Mouse (Mus musculus): ENCODE results near the gene Dlat. TPM values are rescaled to one million over a fixed set of nuclear protein-coding genes. Genes with fewer than 3 reads are reported as not detected.

The Dlat gene
- polyA plus RNA-seq (2012; ENCODE audit: low replicate concordance) = 15.4 and 24.2 TPM in 2 replicates

DNA sequence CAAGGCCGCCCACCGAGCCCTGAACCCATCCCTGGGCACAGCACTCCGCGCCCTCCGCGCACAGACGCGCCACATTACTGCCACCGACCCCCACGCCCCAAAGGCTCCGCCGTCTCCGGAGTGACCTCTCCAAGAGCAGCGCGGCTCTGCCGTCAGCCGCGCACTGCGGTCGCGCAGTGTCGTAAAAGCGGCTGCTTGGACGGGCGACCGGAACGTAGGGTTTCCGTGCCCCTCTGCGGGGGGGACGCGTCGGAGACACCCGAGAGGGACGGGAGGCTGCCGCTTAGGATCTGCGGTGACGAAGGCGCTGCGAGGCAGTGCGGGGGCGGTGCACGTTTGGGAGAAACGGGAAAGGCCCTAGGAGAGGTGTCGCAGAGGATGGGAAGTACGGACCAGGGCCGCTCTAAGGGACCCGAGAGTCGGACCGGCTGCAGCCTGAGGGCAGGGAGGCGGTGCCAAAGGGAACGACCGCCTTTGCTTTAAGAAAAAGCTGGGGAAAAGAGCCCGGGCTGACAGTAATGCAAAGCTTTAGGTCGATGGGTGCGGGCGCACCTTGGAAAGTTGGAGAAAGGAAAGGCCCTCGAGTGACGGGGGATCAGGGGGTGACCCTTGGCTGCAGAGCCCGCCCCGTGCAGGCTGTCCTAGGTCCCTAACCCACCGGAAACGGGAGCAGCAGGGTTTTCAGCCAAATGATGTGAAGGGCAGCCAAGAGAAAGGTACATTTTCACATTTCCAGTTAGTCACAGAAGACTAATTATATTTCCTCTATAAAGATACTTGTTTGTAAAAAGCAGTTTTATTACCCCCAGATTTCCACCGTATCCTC, at the start of gene Dlat:
Dlat (minus strand) TSS at position 389 of the 826 bp plus-strand sequence.

DNA sequence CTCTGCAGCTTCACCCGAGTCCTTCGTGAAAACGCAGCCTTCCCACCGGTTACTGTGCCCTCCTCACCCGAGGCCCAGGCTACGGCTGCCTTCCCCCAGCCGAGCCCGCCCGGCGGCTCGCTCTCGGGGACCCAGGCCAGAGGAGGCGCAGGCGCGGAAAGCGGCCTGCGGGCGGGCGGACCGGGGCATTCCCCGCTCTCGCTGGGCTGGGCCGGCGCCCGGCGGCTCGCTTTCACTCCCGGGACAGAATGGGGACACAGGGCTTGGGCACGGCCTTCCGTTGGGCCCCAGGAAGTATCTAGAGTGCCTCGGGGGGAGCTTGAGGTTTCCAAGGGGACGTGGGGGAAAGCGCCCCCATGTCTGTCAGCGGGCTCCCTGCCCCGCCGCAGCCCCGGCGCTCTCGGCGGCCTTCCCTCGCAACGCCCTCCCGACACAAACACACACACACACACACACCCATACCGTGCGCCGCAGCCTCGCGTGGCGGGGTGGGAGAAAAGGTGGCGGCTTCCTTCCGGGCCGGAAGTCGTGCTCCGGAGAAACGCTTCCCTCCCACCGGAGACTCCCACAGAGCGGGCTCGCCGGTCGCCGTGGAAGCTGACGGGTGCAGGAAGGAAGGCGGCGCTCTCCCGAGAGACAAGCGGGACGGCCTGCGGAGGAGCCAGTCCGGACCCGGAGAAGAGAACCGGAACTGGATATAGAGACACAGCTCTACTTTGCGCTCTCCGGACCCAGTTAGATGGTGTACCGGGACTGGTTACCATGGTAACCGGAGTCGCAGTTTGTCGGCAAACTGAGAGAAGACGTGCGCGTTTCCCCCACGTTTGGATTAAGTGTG, 42.6 kb downstream of the Dlat start, which contains the start of the genes Pih1d2 and Nkapd1:
Pih1d2 (plus strand) TSS at position 556 of the 838 bp plus-strand sequence.
Nkapd1 (minus strand) TSS at position 699 of the 838 bp plus-strand sequence.

DNA sequence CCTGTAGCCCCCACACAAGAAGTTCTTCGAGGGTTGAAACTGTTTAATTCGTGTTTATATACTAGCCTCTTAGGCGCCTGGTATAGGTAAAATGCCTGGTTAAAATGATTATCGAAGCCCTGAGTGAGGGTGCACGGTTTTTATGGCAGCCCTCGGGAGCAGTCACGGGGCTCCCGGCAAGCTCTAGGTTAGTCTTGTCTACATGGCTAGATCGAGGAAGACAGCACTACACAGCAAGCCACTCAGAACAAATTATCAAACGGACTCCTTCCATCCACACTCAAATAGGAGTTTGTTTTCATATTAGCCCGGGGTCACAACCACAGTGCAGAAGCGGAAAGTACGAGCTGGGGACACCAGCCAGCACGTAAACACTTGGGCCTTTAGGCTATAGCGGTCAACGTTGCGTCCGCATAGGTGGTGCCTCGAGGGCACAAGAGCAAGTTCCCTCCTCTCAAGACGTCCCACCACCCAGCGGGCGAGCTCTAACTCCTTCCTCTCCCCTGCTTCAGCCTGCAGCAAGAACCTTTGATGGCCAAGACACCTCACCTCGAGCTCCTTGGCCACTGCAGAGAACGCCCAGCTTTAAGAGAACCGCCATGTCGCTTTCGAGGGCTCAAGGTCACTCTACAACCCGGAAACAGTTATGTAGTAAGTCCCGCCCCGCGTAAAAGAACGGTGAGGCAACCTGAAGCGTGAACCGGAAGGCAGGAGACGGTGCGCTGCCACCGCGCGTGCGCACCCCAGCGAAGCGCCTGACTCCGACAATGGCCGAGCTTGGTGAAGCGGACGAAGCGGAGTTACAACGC, 56.2 kb downstream of the Dlat start, which contains the start of the genes Sdhd and Timm8b:
Sdhd (minus strand) TSS at position 624 of the 809 bp plus-strand sequence.
Timm8b (plus strand) TSS at position 722 of the 809 bp plus-strand sequence.

Other genes with a start within 250 kb of the Dlat start
- gene Plet1, start 165.3 kb downstream of the Dlat start, polyA plus RNA-seq (2012; ENCODE audit: low replicate concordance) = not detected in 2 replicates
- gene Pts, start 131.1 kb downstream of the Dlat start, polyA plus RNA-seq (2012; ENCODE audit: low replicate concordance) = 23.7 and 46.7 TPM in 2 replicates
- gene Il18, start 105.0 kb downstream of the Dlat start, polyA plus RNA-seq (2012; ENCODE audit: low replicate concordance) = 1.6 and 9.5 TPM in 2 replicates
- gene Bco2, start 104.6 kb downstream of the Dlat start, polyA plus RNA-seq (2012; ENCODE audit: low replicate concordance) = 0.07 and 0.20 TPM in 2 replicates
- not detected in 2 replicates for gene Tex12, start 98.5 kb downstream of the Dlat start, polyA plus RNA-seq (2012; ENCODE audit: low replicate concordance)
- 7.0 and 22.5 TPM in 2 replicates for gene Sdhd, start 56.0 kb downstream of the Dlat start, polyA plus RNA-seq (2012; ENCODE audit: low replicate concordance)
- gene Timm8b, start 55.9 kb downstream of the Dlat start, polyA plus RNA-seq (2012; ENCODE audit: low replicate concordance) = 3.0 and 11.5 TPM in 2 replicates
- gene Pih1d2, start 42.5 kb downstream of the Dlat start, polyA plus RNA-seq (2012; ENCODE audit: low replicate concordance) = 0.16 TPM in 1 of 2 replicates, not detected in the other
- gene Nkapd1, start 42.3 kb downstream of the Dlat start, polyA plus RNA-seq (2012; ENCODE audit: low replicate concordance) = 7.3 and 14.3 TPM in 2 replicates
- gene Dixdc1, start 79.7 kb upstream of the Dlat start, polyA plus RNA-seq (2012; ENCODE audit: low replicate concordance) = 0.08 TPM in 1 of 2 replicates, not detected in the other
- not detected in 2 replicates for gene 2310030G06Rik, start 86.8 kb upstream of the Dlat start, polyA plus RNA-seq (2012; ENCODE audit: low replicate concordance)
- gene Cryab, start 91.5 kb upstream of the Dlat start, polyA plus RNA-seq (2012; ENCODE audit: low replicate concordance) = 0.46 and 1.3 TPM in 2 replicates
- 0.25 and 0.27 TPM in 2 replicates for gene Hspb2, start 92.6 kb upstream of the Dlat start, polyA plus RNA-seq (2012; ENCODE audit: low replicate concordance)
- gene Fdxacb1, start 108.5 kb upstream of the Dlat start, polyA plus RNA-seq (2012; ENCODE audit: low replicate concordance) = 0.58 and 1.3 TPM in 2 replicates
- 4.0 and 8.4 TPM in 2 replicates for gene Alg9, start 115.2 kb upstream of the Dlat start, polyA plus RNA-seq (2012; ENCODE audit: low replicate concordance)
- gene 1110032A03Rik, start 115.7 kb upstream of the Dlat start, polyA plus RNA-seq (2012; ENCODE audit: low replicate concordance) = 2.3 and 2.5 TPM in 2 replicates
- gene Ppp2r1b, start 185.5 kb upstream of the Dlat start, polyA plus RNA-seq (2012; ENCODE audit: low replicate concordance) = 4.3 and 4.8 TPM in 2 replicates

Data from hematopoietic multipotent progenitor cell, adult 10-12 weeks (in vitro differentiated cells).